ENCODE assay signal across 11 mouse cellular contexts in genomic region chr16:35652206-35652605, GRCm38 (mm10).
DNase-seq lines count a peak whose midpoint lies in the region; ATAC-seq and TF ChIP-seq lines count a peak whose summit lies in the region.
"Had no signal": no experiment of that assay in that cellular context is flagged by ENCODE, and none has a peak within 500 bp of the region (broad histone marks: within the 10 kb centered on the region; RNA-seq: fewer than 3 reads in every experiment).

No protein-coding gene starts in this region.

- H3K27me3 ChIP-seq in lung, postnatal 0 days (replicated peaks; ENCODE audit: insufficient read depth, low read length), result no peaks in the 10 kb centered on the region
- H3K27me3 ChIP-seq in forebrain, embryonic 10.5 days (ENCODE audit: poor library complexity, severe bottlenecking), result peaks cover 3% of the 10 kb centered on the region; the same call in 1 of the 2 replicates

- ATAC-seq in lung, postnatal 0 days, result no peak

- H3K4me2 ChIP-seq in lung, postnatal 0 days (replicated peaks; ENCODE audit: low read depth, low read length), result no peak overlapping the region
- H3K4me2 ChIP-seq: heart, embryonic 15.5 days had no signal

- no peaks in the 10 kb centered on the region for H3K9me3 ChIP-seq in lung, postnatal 0 days (ENCODE audit: low read length)
- no peaks in the 10 kb centered on the region for H3K9me3 ChIP-seq in forebrain, embryonic 10.5 days
- H3K9me3 ChIP-seq: heart, embryonic 15.5 days had no signal

- no peak for TF ChIP-seq EP300 in lung, postnatal 0 days (IDR thresholded peaks at IDR 0.05)

- no peak overlapping the region for H3K4me3 ChIP-seq in lung, postnatal 0 days (ENCODE audit: low read depth, low read length)
- H3K4me3 ChIP-seq in forebrain, embryonic 10.5 days, result no peak overlapping the region
- H3K4me3 ChIP-seq: heart, embryonic 15.5 days had no signal

- no peak for TF ChIP-seq CTCF in lung, postnatal 0 days (IDR thresholded peaks at IDR 0.05)

- no peak overlapping the region for H3K27ac ChIP-seq in lung, postnatal 0 days (ENCODE audit: low read length)
- no peak overlapping the region for H3K27ac ChIP-seq in forebrain, embryonic 10.5 days
- H3K27ac ChIP-seq: heart, embryonic 15.5 days had no signal

- H3K36me3 ChIP-seq in lung, postnatal 0 days (ENCODE audit: insufficient read depth, low read length), result no peaks in the 10 kb centered on the region
- peaks cover 77% of the 10 kb centered on the region for H3K36me3 ChIP-seq in forebrain, embryonic 10.5 days (replicated peaks)
- H3K36me3 ChIP-seq: heart, embryonic 15.5 days had no signal

- intact Hi-C loops in heart, postnatal 25 days (cut with DNase I), result no loop called here

- WGBS in lung, postnatal 0 days, result 49% methylated on average over 6 of the region's 6 CpGs
- WGBS in forebrain, embryonic 10.5 days, result 76% methylated on average over 6 of the region's 6 CpGs

- no peak overlapping the region for H3K9ac ChIP-seq in lung, postnatal 0 days (replicated peaks; ENCODE audit: low read depth)
- H3K9ac ChIP-seq: heart, embryonic 15.5 days had no signal

- H3K4me1 ChIP-seq in lung, postnatal 0 days (ENCODE audit: insufficient read depth, low read depth, low read length), result no peaks in the 10 kb centered on the region
- H3K4me1 ChIP-seq in forebrain, embryonic 10.5 days, result no peaks in the 10 kb centered on the region
- H3K4me1 ChIP-seq: heart, embryonic 15.5 days had no signal

- DNase-seq in heart, adult 9 months (ENCODE audit: low spot score in 2 of 2), result peak; percentile 22 to 52
- DNase-seq in heart, postnatal 25 days (ENCODE audit: low spot score), result no peak
- peak; percentile 78 for DNase-seq in adipocyte (ENCODE audit: low spot score)
- DNase-seq in adrenal gland, postnatal 14 days, result peak; percentile 86
- DNase-seq in cerebellum, postnatal 10 days, result peak; percentile 83 to 93
- no peak for DNase-seq in embryo, embryonic 9.5 days (ENCODE audit: extremely low spot score)
- DNase-seq in lung, postnatal 0 days (ENCODE audit: low spot score), result no peak
- DNase-seq in forebrain, embryonic 10.5 days (ENCODE audit: extremely low spot score, low spot score), result no peak
- DNase-seq: kidney, adult 8-10 months; right cerebral cortex, adult 18-20 months had no signal

Comparison
In these comparisons a context has a peak if more than half of its experiments do, and no peak if none do; other contexts are left out.
1. DNase-seq: peak in heart, adult 9 months (2 of 2), adipocyte (single experiment), adrenal gland, postnatal 14 days (single experiment) and cerebellum, postnatal 10 days (2 of 2); none in heart, postnatal 25 days (single experiment), embryo, embryonic 9.5 days (single experiment), lung, postnatal 0 days (single experiment) and forebrain, embryonic 10.5 days (single experiment).